Mouse (Mus musculus) NIH3T3 (cell line): ENCODE results near the gene Nectin4.
"Not testable (repeated sequence)": the region's sequence is repeated elsewhere in the genome, so short reads cannot be mapped to it uniquely, and the experiment has no call there.

ENCODE experiments used
- DNase-seq: peaks from one replicate; pipeline ENCODE4 v3.0.0-alpha.2; 2012; ENCODE audit warnings: low read depth

Nectin4 gene

DNA sequence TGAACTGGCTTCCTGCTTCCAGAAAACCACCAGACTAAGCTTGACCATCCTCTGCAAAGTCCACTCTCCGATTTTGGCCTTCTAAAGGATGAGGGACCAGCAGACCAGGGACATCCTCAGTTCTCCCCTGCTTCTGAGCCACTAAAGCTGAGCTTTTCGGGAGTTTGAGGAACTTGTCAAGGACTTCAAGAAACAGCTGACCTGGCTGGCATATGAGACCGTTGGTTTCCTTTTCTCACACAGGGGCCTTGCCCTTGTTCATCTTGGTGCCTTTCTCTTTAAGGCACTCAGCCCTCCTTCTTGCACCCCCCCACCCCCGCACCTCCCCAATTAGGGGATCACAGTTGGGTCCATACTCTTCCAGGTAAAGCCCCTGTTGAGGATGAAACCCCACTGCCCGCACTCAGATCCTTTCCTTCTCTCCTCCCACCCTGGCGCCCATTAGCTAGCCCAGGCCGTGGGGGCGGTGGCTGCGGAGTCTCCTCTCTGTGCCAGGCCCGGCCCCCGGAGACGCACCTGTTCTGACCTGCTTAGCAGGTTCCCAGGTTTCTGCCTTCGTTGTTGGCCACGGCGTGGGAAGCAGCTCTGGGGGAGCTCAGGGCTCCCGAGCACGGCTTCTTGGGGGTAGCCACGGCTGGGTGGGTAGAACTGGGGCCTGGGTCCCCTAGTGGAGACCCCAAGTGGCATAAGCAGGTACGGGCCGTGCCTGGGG is at the start of gene Nectin4:
Gene Nectin4, plus strand, starts transcription at position 255 of the 712 bp plus-strand sequence.
- no peak for DNase-seq

- no peak for DNase-seq
These were observed 49.7 kb upstream of the Nectin4 start for GRCm38 (mm10) chr1:171320151-171320550.

DNA sequence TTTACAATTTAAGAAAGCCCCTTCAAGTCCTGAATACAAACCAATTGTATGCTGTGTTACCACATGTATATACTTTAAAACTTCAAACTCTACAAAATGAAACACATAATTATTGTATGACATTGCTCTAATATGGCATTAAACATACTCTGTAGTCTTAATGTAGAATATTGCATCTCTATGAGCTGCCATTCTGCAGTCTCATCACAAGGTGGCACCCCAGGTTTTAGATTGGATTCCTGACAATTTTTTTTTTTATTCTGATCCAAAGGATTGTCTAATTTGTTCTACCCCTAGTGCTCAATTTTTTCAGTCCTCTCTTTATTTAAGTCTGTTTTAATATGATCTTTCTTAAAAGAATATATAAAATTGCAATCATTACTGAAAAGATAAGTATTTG is 48.5 kb upstream of the Nectin4 start:
- peak; percentile 75 for DNase-seq

DNA sequence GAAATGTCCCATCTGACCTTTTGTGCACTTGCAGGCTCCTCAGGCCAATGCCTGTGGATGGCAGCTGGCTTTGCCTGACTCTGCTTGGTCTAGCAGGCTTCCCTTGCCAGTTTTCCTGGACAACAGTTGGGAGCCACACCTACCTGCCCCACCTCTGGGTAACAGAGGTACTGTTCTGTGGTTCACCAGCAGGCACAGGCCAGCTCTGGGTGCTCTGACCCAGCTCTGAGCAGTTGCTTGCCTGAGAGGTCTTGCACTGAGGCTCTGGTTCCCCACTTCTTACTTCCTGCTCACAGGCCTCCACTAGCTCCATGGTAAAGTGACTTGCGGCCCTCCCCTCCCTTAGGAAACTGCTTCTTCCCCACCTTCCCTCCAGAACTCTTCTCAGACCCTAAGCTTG is 47.9 kb upstream of the Nectin4 start:
- DNase-seq: no peak

- no peak for DNase-seq
These were observed 44.3 kb upstream of the Nectin4 start for GRCm38 (mm10) chr1:171325571-171325970.

- DNase-seq: not testable (repeated sequence)
These were observed 43.3 kb upstream of the Nectin4 start for GRCm38 (mm10) chr1:171326588-171326987.

GRCm38 (mm10) chr1:171328244-171328643 is 41.7 kb upstream of the Nectin4 start:
- peak; percentile 61 for DNase-seq

- DNase-seq: peak; percentile 96
These were observed 41.0 kb upstream of the Nectin4 start, which contains the start of gene Dedd for GRCm38 (mm10) chr1:171328839-171329432. Dedd (plus strand) TSS chr1:171329145.

DNA sequence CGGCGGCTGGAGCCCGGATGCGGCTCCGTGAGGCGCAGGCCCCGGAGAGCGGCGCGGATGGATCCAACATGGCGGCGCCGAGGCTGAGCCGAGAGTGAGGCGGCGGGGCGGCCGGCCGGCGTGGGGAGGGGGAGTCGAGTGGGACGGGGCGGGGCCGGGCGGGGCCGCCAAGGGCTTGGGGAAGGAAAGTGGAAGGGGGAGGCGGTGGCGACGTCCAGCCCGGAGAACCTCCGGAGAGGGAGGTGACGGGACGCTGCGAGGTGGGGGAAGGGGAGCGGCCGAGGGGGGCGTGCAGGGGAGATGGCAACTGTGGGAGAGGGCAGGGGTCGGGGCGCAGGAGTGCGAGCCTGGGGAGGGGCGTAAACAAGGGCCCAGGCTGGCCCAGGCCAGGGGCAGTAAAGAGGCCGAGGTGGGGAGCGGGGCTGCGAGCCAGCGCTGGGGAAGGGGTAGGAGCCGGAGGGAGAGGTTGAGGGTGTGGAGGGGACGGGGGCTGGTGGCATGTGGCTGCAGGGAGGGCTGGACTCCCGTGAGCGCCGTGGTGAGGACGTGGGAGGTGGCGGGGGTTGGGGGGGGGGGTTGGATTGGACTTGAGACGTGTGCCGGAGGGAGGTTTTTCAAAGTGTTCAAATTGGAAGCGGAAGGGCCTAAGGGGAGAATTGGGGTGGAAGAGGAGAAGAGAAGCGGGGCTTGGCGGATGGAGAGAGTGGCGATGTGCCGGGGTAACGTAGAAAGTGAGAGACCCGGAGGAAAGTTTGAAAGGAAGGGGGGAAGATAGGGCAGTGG is 40.3 kb upstream of the Nectin4 start:
- DNase-seq: peak; percentile 56

- peak; percentile 52 for DNase-seq
These were observed 39.7 kb upstream of the Nectin4 start for GRCm38 (mm10) chr1:171330216-171330560.

- DNase-seq: no peak
These were observed 27.4 kb upstream of the Nectin4 start for GRCm38 (mm10) chr1:171342262-171343207.

DNA sequence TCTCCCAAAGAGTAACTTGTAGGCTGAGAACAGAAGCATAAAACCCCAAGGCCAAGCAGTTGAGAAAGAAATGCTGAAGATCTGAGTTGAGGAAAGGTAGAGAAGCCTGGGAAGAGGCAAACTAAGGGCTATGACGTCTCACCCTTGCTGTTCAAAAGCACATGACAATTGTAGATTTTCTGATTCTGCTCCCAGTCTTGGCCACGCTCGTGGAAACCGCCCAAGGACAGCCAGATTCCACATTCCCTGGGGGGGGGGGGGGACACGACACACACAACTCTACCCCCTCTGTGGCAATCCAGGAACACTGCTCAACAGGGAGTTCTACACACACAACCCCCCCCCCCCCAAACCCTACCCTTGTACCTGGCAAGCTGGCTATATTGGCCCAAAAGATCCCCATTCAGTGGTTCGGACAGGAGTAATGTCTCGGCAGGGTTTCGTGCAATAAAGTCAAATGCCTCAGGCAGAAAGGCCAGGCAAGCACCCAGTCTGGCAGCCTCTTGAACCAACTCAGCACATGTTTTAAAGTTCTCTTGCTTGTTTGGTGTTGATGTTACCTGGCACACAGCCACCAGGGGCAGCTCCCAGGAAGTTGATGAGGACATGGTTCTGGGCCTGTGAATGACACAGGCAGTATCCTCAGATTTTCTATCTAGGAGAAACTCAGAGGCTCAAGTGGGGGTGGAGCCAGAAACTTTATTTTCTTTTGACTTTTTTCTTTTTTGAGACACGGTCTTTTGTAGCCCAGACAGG is 25.8 kb upstream of the Nectin4 start:
- peak; percentile 81 for DNase-seq

DNA sequence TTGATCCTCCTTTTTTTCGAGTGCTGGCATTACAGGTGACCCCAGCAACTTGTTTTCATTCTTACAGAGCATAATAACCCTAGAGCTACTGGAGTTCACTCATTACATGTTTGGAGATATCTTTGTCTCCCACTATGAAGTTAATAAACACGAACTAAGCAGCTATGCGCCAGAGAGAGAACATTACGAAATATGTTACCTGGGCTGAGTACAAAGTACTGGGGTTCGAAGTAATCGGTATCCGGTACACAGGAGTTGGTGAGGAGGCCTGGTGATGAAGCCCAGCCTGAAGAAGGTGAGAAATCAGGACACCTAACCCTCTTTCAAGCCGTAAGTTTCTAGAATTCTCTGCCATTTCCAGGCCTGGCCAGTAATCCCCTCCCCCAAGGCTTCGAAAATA is 25.2 kb upstream of the Nectin4 start:
- no peak for DNase-seq

GRCm38 (mm10) chr1:171345225-171346094 is 24.4 kb upstream of the Nectin4 start, which contains the start of the genes Nit1 and Pfdn2:
Nit1 (minus strand) TSS chr1:171345646.
Pfdn2 (plus strand) TSS chr1:171345670.
- peak; percentile 93 for DNase-seq

GRCm38 (mm10) chr1:171346095-171346450 is 23.8 kb upstream of the Nectin4 start:
- peak; percentile 38 for DNase-seq

DNA sequence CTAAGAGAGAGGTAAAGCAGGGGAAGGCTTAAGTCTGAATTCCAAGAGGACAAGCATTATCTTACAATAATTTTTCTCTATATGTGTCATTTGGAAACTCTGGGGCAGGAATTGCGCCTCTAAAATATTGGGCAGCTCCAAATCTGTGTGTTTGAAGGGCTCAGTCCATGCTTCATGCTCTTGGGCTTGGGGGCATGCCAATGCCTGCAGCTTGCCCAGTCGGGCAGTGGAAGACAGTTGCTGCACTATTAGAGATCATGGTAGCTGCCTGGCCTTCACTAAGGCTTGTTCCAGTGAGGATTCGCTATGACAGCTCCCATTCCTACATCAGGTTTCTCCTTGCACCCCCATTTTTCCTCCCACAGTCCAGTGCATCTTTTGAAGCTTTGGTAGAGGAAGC is 21.2 kb upstream of the Nectin4 start:
- DNase-seq: peak; percentile 31

GRCm38 (mm10) chr1:171349210-171349609 is 20.7 kb upstream of the Nectin4 start:
- peak; percentile 74 for DNase-seq

DNA sequence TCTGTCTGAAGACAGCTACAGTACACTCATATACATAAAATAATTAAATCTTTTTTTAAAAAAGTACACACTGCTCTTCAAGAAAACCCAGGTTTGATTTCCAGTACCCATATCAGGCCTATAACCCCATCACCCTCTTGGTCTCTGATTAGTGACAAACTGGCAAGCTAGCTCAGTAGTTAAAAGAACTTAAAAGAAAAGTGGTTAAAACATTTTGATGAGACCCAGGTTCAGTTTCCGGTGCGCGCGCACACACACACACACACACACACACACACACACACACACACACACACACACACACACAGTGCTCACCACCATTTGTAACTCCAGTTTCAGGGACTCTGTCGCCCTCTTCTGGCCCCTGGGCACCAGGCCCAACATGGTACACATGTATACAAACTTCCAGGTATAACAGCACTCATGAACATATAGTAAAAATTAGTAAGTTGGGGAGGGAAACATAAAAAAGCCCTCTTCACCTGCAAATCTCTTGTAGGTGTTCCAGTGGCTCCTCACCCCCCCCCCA is 14.0 kb upstream of the Nectin4 start:
- DNase-seq: peak; percentile 66

DNA sequence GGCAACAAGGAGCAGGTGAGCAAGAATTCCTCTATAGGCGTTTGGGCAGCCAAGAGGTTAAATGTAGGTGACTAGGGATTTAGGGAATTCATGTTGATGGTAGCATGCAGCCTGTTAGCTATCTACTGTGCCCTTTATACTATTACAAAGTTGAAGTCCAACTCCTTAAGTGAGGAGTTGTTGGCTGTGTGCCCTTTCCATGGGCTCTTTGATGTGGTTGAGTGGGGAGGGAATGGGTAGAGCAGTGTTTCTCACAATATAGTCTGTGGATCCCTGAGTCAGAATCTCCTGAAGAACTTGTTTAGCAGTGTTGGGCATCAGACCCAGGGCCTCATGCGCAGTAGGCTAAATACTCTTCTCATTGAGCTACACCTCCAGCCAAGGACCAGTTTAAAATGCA is 13.1 kb upstream of the Nectin4 start:
- DNase-seq: no peak

GRCm38 (mm10) chr1:171358421-171358820 is 11.5 kb upstream of the Nectin4 start:
- peak; percentile 70 for DNase-seq
